Mouse (Mus musculus) retina, postnatal 7 days (tissue): ENCODE results near the gene Traf3.

ENCODE experiments used
- DNase-seq: peaks from one replicate; pipeline ENCODE4 v3.0.0-alpha.2; 2012; ENCODE audit warnings: low read depth, low spot score

Traf3 gene

GRCm38 (mm10) chr12:111165831-111166591 lies at the start of gene Traf3:
Gene Traf3, plus strand, starts transcription at chr12:111166370.
- DNase-seq = peak; percentile 75

- no peak for DNase-seq
Measured at GRCm38 (mm10) chr12:111119506-111120085, 46.6 kb upstream of the Traf3 start.

- no peak for DNase-seq
Measured at GRCm38 (mm10) chr12:111120976-111121645, 45.1 kb upstream of the Traf3 start.

- DNase-seq = no peak
Measured at GRCm38 (mm10) chr12:111122332-111122852, 43.8 kb upstream of the Traf3 start.

- DNase-seq = no peak
Measured at GRCm38 (mm10) chr12:111124601-111125260, 41.4 kb upstream of the Traf3 start.

- DNase-seq = no peak
Measured at GRCm38 (mm10) chr12:111125666-111126065, 40.5 kb upstream of the Traf3 start.

GRCm38 (mm10) chr12:111134169-111134568 lies 32.0 kb upstream of the Traf3 start:
- DNase-seq = no peak

GRCm38 (mm10) chr12:111134791-111135733 lies 31.1 kb upstream of the Traf3 start:
- DNase-seq = no peak

- DNase-seq = no peak
Measured at GRCm38 (mm10) chr12:111135953-111136352, 30.2 kb upstream of the Traf3 start.

GRCm38 (mm10) chr12:111137079-111137478 lies 29.1 kb upstream of the Traf3 start:
- no peak for DNase-seq

GRCm38 (mm10) chr12:111143005-111143508 lies 23.1 kb upstream of the Traf3 start:
- no peak for DNase-seq

- no peak for DNase-seq
Measured at GRCm38 (mm10) chr12:111143509-111144063, 22.6 kb upstream of the Traf3 start.

GRCm38 (mm10) chr12:111144598-111144997 lies 21.6 kb upstream of the Traf3 start:
- no peak for DNase-seq

- no peak for DNase-seq
Measured at GRCm38 (mm10) chr12:111145269-111145668, 20.9 kb upstream of the Traf3 start.

- no peak for DNase-seq
Measured at GRCm38 (mm10) chr12:111149495-111150235, 16.5 kb upstream of the Traf3 start.

GRCm38 (mm10) chr12:111150236-111150596 lies 16.0 kb upstream of the Traf3 start:
- DNase-seq = no peak

GRCm38 (mm10) chr12:111151422-111152156 lies 14.6 kb upstream of the Traf3 start:
- no peak for DNase-seq

GRCm38 (mm10) chr12:111152579-111152978 lies 13.6 kb upstream of the Traf3 start:
- DNase-seq = no peak
